Mouse (Mus musculus) cerebellum, adult 2 months (tissue): ENCODE data around the gene Olfr267.

ENCODE experiments used
- CTCF ChIP-seq: fragments of 200-500 bp; IDR thresholded peaks from 2 replicates; pipeline ENCODE4 v1.5.1; 2011; ENCODE audit warnings: low read depth, mild to moderate bottlenecking, control low read depth, low read length, moderate library complexity, borderline replicate concordance; ENCODE audit not compliant: insufficient read depth
- POLR2A ChIP-seq: fragments of 200-500 bp; IDR thresholded peaks from 2 replicates; pipeline ENCODE4 v1.6.1; 2011; ENCODE audit warnings: low read length, control low read depth, borderline replicate concordance; ENCODE audit not compliant: insufficient read depth

GRCm38 (mm10) chr4:58786659-58787058 lies 857 bp downstream of the Olfr267 start:
- TF ChIP-seq POLR2A (no peak), CTCF (no peak)
